In the genomic region with DNA sequence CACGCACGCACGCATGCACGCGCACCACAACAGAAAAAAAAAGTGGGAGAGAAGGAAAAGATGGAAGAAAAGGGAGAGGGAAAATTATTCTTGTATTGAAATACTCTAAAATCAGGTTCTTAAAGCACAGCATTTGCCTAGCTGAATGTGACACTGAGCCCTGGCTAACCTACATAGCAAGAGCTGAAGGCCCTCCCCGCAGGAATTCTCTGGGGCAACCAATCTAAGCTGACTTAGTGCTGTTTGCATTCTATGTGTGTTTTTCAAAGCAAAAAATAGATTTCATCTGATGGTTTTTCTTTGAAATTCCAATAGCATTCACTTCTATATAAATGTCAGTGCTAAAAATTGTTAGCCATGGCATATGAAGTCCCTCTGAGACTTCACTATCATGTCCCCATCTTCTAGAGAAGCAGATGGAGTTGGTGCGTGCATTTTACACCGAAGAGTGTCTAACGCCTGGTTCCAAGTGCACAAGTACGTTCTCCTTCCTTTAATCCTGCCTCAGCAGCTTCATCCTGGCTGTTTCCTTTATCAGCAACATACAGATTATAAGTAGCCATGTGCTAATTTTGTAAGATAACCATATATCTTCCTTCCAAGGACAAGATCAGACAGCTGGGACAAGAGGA, we compare ENCODE assay signal across 23 mouse cellular contexts.
DNase-seq lines count a peak whose midpoint lies in the region; ATAC-seq and TF ChIP-seq lines count a peak whose summit lies in the region.
"Had no signal": no experiment of that assay in that cellular context is flagged by ENCODE, and none has a peak within 500 bp of the region (broad histone marks: within the 10 kb centered on the region; RNA-seq: fewer than 3 reads in every experiment).

No protein-coding gene starts in this region.

- no peak overlapping the region; the same call in 1 of the 2 replicates for H3K27ac ChIP-seq in forebrain, postnatal 0 days (ENCODE audit: low read depth, low read length)
- H3K27ac ChIP-seq in forebrain, embryonic 10.5 days, result no peak overlapping the region
- no peak overlapping the region for H3K27ac ChIP-seq in midbrain, embryonic 11.5 days (ENCODE audit: low read depth, low read length)
- H3K27ac ChIP-seq in midbrain, embryonic 16.5 days (ENCODE audit: low read length), result no peak overlapping the region

- no peaks in the 10 kb centered on the region for H3K27me3 ChIP-seq in forebrain, postnatal 0 days (ENCODE audit: insufficient read depth, low read length)
- no peaks in the 10 kb centered on the region for H3K27me3 ChIP-seq in forebrain, embryonic 10.5 days (ENCODE audit: poor library complexity, severe bottlenecking)
- no peaks in the 10 kb centered on the region for H3K27me3 ChIP-seq in midbrain, embryonic 11.5 days (ENCODE audit: control insufficient read depth, insufficient read depth, low read length)
- no peaks in the 10 kb centered on the region for H3K27me3 ChIP-seq in midbrain, embryonic 16.5 days (ENCODE audit: control insufficient read depth, insufficient read depth, low read depth, low read length)
- H3K27me3 ChIP-seq: CH12.LX had no signal

- WGBS in forebrain, postnatal 0 days, result 87% methylated on average over 10 of the region's 10 CpGs
- WGBS in forebrain, embryonic 10.5 days, result 96% methylated on average over 10 of the region's 10 CpGs
- 92% methylated on average over 10 of the region's 10 CpGs for WGBS in midbrain, embryonic 11.5 days
- 93% methylated on average over 10 of the region's 10 CpGs for WGBS in midbrain, embryonic 16.5 days

- TF ChIP-seq CTCF in forebrain, postnatal 0 days (IDR thresholded peaks at IDR 0.05; ENCODE audit: low read depth), result no peak

- no peak overlapping the region for H3K9ac ChIP-seq in forebrain, postnatal 0 days
- no peak overlapping the region for H3K9ac ChIP-seq in midbrain, embryonic 11.5 days (ENCODE audit: low read length)
- no peak overlapping the region for H3K9ac ChIP-seq in midbrain, embryonic 16.5 days (ENCODE audit: low read depth, low read length)

- H3K4me3 ChIP-seq in forebrain, postnatal 0 days (ENCODE audit: low read depth, low read length), result no peak overlapping the region
- no peak overlapping the region for H3K4me3 ChIP-seq in forebrain, embryonic 10.5 days
- H3K4me3 ChIP-seq in midbrain, embryonic 11.5 days (ENCODE audit: low read depth, low read length), result no peak overlapping the region
- no peak overlapping the region for H3K4me3 ChIP-seq in midbrain, embryonic 16.5 days (ENCODE audit: low read depth, low read length)

- peak; percentile 81 for ATAC-seq in forebrain, postnatal 0 days
- peak; percentile 62; the same call in 1 of the 2 replicates for ATAC-seq in frontal cortex, adult (ENCODE audit: low TSS enrichment)
- ATAC-seq in midbrain, embryonic 11.5 days (ENCODE audit: low FRiP score), result no peak
- no peak for ATAC-seq in midbrain, embryonic 16.5 days
- ATAC-seq: activated CD4-positive, CD25-positive, alpha-beta regulatory T cell, adult 4 months; CD4-positive, CD25-positive, alpha-beta regulatory T cell, adult 4 months; Patski had no signal

- H3K36me3 ChIP-seq in forebrain, postnatal 0 days (ENCODE audit: insufficient read depth), result no peaks in the 10 kb centered on the region
- no peaks in the 10 kb centered on the region for H3K36me3 ChIP-seq in forebrain, embryonic 10.5 days (replicated peaks)
- no peaks in the 10 kb centered on the region for H3K36me3 ChIP-seq in midbrain, embryonic 11.5 days (ENCODE audit: control insufficient read depth, insufficient read depth, low read length)
- H3K36me3 ChIP-seq in midbrain, embryonic 16.5 days (ENCODE audit: control insufficient read depth, insufficient read depth, low read length), result no peaks in the 10 kb centered on the region
- H3K36me3 ChIP-seq: G1E had no signal

- peak; percentile 37 for DNase-seq in forebrain, postnatal 0 days
- DNase-seq in forebrain, embryonic 10.5 days (ENCODE audit: extremely low spot score, low spot score), result no peak
- DNase-seq in frontal cortex, postnatal 10 days (ENCODE audit: low spot score in 2 of 2), result no peak
- peak; percentile 81 for DNase-seq in midbrain, embryonic 11.5 days (ENCODE audit: low spot score, missing footprints)
- DNase-seq in brain, adult 2 months (ENCODE audit: low read depth, low spot score), result peak; percentile 52
- DNase-seq in cerebellum, adult 8-10 months, result no peak
- DNase-seq: adrenal gland, adult 2 months; adrenal gland, adult 8-10 months; adrenal gland, postnatal 10 days; adrenal gland, postnatal 14 days; adrenal gland, postnatal 25 days; adrenal gland, postnatal 36 days; B cell, adult 2 months; cerebellum, adult 11 months; cerebellum, adult 11-12 months; cerebellum, adult 18-20 months had no signal

- no peaks in the 10 kb centered on the region for H3K4me1 ChIP-seq in forebrain, postnatal 0 days (ENCODE audit: insufficient read depth)
- H3K4me1 ChIP-seq in forebrain, embryonic 10.5 days, result no peaks in the 10 kb centered on the region
- H3K4me1 ChIP-seq in midbrain, embryonic 11.5 days (ENCODE audit: control insufficient read depth, insufficient read depth, low read length), result no peaks in the 10 kb centered on the region
- H3K4me1 ChIP-seq in midbrain, embryonic 16.5 days (ENCODE audit: control insufficient read depth, insufficient read depth, low read length), result no peaks in the 10 kb centered on the region

- H3K4me2 ChIP-seq in forebrain, postnatal 0 days (ENCODE audit: low read depth), result no peak overlapping the region
- no peak overlapping the region for H3K4me2 ChIP-seq in midbrain, embryonic 11.5 days
- H3K4me2 ChIP-seq in midbrain, embryonic 16.5 days (ENCODE audit: low read length), result no peak overlapping the region

- no peaks in the 10 kb centered on the region for H3K9me3 ChIP-seq in forebrain, postnatal 0 days (ENCODE audit: low read length)
- H3K9me3 ChIP-seq in forebrain, embryonic 10.5 days, result no peaks in the 10 kb centered on the region
- no peaks in the 10 kb centered on the region for H3K9me3 ChIP-seq in midbrain, embryonic 11.5 days (ENCODE audit: control insufficient read depth, low read length)
- H3K9me3 ChIP-seq in midbrain, embryonic 16.5 days (replicated peaks; ENCODE audit: control insufficient read depth, low read length, poor library complexity, severe bottlenecking), result no peaks in the 10 kb centered on the region
- H3K9me3 ChIP-seq: G1E had no signal

Comparison
In these comparisons a context has a peak if more than half of its experiments do, and no peak if none do; other contexts are left out.
1. DNase-seq: peak in forebrain, postnatal 0 days (single experiment), midbrain, embryonic 11.5 days (single experiment) and brain, adult 2 months (single experiment); none in forebrain, embryonic 10.5 days (single experiment), frontal cortex, postnatal 10 days (0 of 2) and cerebellum, adult 8-10 months (single experiment).
2. ATAC-seq: peak in forebrain, postnatal 0 days (single experiment) and frontal cortex, adult (single experiment); none in midbrain, embryonic 11.5 days (single experiment) and midbrain, embryonic 16.5 days (single experiment).